Mouse (Mus musculus): ENCODE results near the gene Dcun1d1. TPM values are rescaled to one million over a fixed set of nuclear protein-coding genes. Genes with fewer than 3 reads are reported as not detected.

The Dcun1d1 gene
- 101 and 105 TPM in 2 replicates for polyA plus RNA-seq (2014; fragmentation: Nextera tagmentation; extraction: Ambion mirVana)

DNA sequence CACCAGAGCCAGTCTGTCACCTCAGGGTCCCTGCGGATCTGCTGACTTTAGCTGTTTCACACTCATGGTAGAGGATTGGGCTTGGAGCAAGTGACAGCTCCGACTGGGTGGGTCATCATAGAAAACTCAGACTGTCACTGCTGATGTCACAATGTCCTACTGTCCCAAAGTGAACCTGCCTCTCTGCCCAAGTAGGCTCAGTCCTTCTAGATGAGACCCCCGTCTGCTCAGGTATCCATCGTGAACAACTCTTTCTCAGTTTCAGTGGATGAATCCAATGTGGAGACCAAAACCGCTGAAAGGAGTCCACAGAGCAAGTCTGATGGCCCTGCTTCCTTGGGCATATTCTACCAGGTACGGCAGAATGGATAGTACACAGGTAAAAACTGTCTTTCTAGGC lies at the start of gene Dcun1d1:
Gene Dcun1d1 (minus strand): TSS at position 101 of the 400 bp plus-strand sequence.
- no peak within 1 kb of the TSS for H3K4me3 ChIP-seq (ENCODE audit: low read depth, low read length)
- WGBS, result 94% methylated on average over 6 of the region's 6 CpGs
- no peaks in the 10 kb centered on the region for H3K36me3 ChIP-seq (ENCODE audit: control insufficient read depth, insufficient read depth, low read length)
- no peak within 1 kb of the TSS for H3K4me2 ChIP-seq
- H3K27me3 ChIP-seq (ENCODE audit: control insufficient read depth, insufficient read depth, low read length), result no peaks in the 10 kb centered on the region
- H3K9me3 ChIP-seq (ENCODE audit: control insufficient read depth, low read length), result no peaks in the 10 kb centered on the region
- ATAC-seq (ENCODE audit: low FRiP score) (no peak), DNase-seq (ENCODE audit: low spot score, missing footprints) (no peak)
- no peak within 1 kb of the TSS for H3K27ac ChIP-seq (ENCODE audit: low read depth, low read length)
- no peaks in the 10 kb centered on the region for H3K4me1 ChIP-seq (ENCODE audit: control insufficient read depth, insufficient read depth, low read length)
- H3K9ac ChIP-seq (ENCODE audit: low read length), result no peak within 1 kb of the TSS

DNA sequence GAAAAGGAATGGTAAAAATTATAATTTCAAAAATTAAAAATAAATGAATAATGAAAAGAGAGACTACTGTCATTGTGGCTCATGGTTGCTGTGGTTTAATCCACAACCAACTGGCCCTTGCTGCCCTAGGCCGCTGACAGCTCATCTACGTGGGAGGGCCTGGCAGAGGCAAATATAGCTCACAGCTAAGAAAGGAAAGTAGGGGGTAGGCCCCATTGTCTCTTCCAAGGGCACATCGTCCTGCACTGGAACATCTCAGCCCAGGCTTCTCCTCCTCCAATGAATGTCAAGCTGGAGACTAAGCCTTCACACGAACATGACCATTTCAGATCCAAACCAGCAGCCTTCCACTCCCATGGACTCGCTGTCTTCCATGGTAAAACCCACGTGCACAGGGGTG lies 49.0 kb upstream of the Dcun1d1 start:
- H3K9ac ChIP-seq (ENCODE audit: low read length), result no peak overlapping the region
- H3K27me3 ChIP-seq (ENCODE audit: control insufficient read depth, insufficient read depth, low read length), result no peaks in the 10 kb centered on the region
- H3K36me3 ChIP-seq (ENCODE audit: control insufficient read depth, insufficient read depth, low read length), result peaks cover 5% of the 10 kb centered on the region
- H3K4me1 ChIP-seq (ENCODE audit: control insufficient read depth, insufficient read depth, low read length), result no peaks in the 10 kb centered on the region
- no peak overlapping the region for H3K27ac ChIP-seq (ENCODE audit: low read depth, low read length)
- ATAC-seq (ENCODE audit: low FRiP score), result no peak
- H3K4me2 ChIP-seq, result no peak overlapping the region
- WGBS, result 87% methylated on average over 6 of the region's 6 CpGs
- DNase-seq (ENCODE audit: low spot score, missing footprints), result no peak
- H3K4me3 ChIP-seq (ENCODE audit: low read depth, low read length), result no peak overlapping the region
- H3K9me3 ChIP-seq (ENCODE audit: control insufficient read depth, low read length), result no peaks in the 10 kb centered on the region

DNA sequence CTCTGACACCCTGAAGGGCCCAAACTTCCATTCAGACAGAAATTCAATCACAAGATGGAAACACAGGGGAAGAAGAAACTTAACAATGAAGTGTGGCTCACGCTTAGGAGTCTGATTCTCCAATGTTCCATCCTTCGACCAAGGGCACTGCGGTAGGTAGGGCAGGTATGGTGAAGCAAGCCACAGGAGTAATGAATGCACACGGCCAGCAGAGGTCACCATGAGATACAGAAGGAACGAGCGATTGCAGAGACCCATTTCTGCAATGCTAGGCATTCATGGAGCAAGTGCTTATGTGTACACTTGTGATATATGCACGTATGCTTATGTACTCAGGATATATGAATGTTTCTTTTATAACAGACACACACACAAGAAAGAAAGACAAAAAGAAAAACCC lies 36.3 kb upstream of the Dcun1d1 start:
- H3K4me3 ChIP-seq (ENCODE audit: low read depth, low read length), result no peak overlapping the region
- 70% methylated on average over 7 of the region's 7 CpGs for WGBS
- no peak; the same call in 1 of the 2 replicates for ATAC-seq (ENCODE audit: low FRiP score)
- H3K9ac ChIP-seq (ENCODE audit: low read length), result no peak overlapping the region
- no peaks in the 10 kb centered on the region for H3K4me1 ChIP-seq (ENCODE audit: control insufficient read depth, insufficient read depth, low read length)
- DNase-seq (ENCODE audit: low spot score, missing footprints), result no peak
- no peaks in the 10 kb centered on the region for H3K9me3 ChIP-seq (ENCODE audit: control insufficient read depth, low read length)
- H3K27ac ChIP-seq (ENCODE audit: low read depth, low read length), result no peak overlapping the region
- no peaks in the 10 kb centered on the region for H3K27me3 ChIP-seq (ENCODE audit: control insufficient read depth, insufficient read depth, low read length)
- H3K4me2 ChIP-seq, result no peak overlapping the region
- peaks cover 2% of the 10 kb centered on the region; the same call in 1 of the 2 replicates for H3K36me3 ChIP-seq (ENCODE audit: control insufficient read depth, insufficient read depth, low read length)

DNA sequence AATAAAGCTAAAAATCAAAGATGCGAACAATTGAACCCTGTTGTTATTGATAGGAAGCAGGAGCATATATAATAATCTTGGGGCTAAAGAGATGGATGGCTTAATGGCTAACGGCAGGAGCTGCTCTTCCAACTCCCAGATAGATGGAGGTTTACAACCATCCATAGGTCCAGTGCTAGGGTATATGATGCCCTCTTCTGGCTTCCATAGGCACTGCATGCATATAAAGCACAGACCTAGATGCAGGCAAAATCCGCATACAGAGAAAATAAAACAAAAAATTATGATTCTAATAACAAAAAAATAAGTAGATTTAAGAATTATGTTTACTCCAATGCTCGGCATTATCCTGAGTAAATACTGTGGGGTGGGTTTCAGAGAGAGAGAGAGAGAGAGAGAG lies 35.7 kb upstream of the Dcun1d1 start:
- H3K9me3 ChIP-seq (ENCODE audit: control insufficient read depth, low read length), result no peaks in the 10 kb centered on the region
- H3K9ac ChIP-seq (ENCODE audit: low read length), result no peak overlapping the region
- 85% methylated on average over 4 of the region's 4 CpGs for WGBS
- H3K27me3 ChIP-seq (ENCODE audit: control insufficient read depth, insufficient read depth, low read length), result no peaks in the 10 kb centered on the region
- H3K4me2 ChIP-seq, result no peak overlapping the region
- H3K36me3 ChIP-seq (ENCODE audit: control insufficient read depth, insufficient read depth, low read length), result peaks cover 2% of the 10 kb centered on the region; the same call in 1 of the 2 replicates
- ATAC-seq (ENCODE audit: low FRiP score) (no peak), DNase-seq (ENCODE audit: low spot score, missing footprints) (no peak)
- no peak overlapping the region for H3K27ac ChIP-seq (ENCODE audit: low read depth, low read length)
- no peaks in the 10 kb centered on the region for H3K4me1 ChIP-seq (ENCODE audit: control insufficient read depth, insufficient read depth, low read length)
- H3K4me3 ChIP-seq (ENCODE audit: low read depth, low read length), result no peak overlapping the region

DNA sequence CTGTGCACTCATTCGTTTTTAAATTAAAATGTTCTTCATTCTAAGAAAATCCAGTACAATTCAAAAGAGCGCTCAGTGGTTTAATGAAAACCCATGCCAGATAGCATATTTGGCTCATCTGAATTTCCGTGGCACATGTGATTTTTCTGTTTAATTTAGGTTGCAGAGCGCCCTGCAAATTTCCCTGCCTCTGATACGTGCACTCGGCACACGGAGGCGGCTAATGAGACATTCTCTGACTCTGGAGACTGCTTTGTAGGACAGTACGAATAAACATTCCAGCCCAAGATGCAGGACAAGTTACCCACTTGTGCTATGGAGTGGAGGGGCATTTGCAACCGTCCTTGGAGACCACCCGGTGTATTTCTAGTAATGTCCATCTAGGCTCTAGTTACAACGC lies 33.9 kb upstream of the Dcun1d1 start:
- DNase-seq (ENCODE audit: low spot score, missing footprints) (no peak), ATAC-seq (ENCODE audit: low FRiP score) (no peak)
- Histone ChIP-seq H3K27ac (ENCODE audit: low read depth, low read length) (no peak overlapping the region), H3K36me3 (ENCODE audit: control insufficient read depth, insufficient read depth, low read length) (peaks cover 2% of the 10 kb centered on the region; the same call in 1 of the 2 replicates), H3K9me3 (ENCODE audit: control insufficient read depth, low read length) (no peaks in the 10 kb centered on the region), H3K4me1 (ENCODE audit: control insufficient read depth, insufficient read depth, low read length) (no peaks in the 10 kb centered on the region), H3K9ac (ENCODE audit: low read length) (no peak overlapping the region), H3K4me2 (no peak overlapping the region), H3K27me3 (ENCODE audit: control insufficient read depth, insufficient read depth, low read length) (no peaks in the 10 kb centered on the region), H3K4me3 (ENCODE audit: low read depth, low read length) (no peak overlapping the region)
- WGBS, result 94% methylated on average over 12 of the region's 12 CpGs

DNA sequence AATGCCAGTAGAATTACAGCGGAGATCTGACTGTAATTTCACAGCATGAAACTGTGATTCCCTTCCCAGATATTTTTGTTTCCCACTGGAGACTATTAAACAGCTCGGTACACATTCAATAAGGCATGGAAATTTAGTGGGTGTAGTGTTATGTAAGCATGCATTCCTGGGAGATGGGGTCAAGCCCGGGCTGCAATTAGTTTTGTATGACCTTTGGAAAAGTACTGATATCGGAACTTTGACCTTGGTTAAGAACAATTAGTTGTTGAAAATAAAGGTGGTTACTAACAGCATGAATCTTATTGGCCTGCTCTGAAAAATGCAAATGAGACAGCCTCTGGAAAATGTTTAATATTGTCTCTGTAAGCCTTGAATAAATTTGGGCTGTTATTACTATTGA lies 33.2 kb upstream of the Dcun1d1 start:
- Histone ChIP-seq H3K9ac (ENCODE audit: low read length) (no peak overlapping the region), H3K27me3 (ENCODE audit: control insufficient read depth, insufficient read depth, low read length) (no peaks in the 10 kb centered on the region), H3K9me3 (ENCODE audit: control insufficient read depth, low read length) (no peaks in the 10 kb centered on the region), H3K36me3 (ENCODE audit: control insufficient read depth, insufficient read depth, low read length) (peaks cover 2% of the 10 kb centered on the region; the same call in 1 of the 2 replicates), H3K4me1 (ENCODE audit: control insufficient read depth, insufficient read depth, low read length) (no peaks in the 10 kb centered on the region), H3K4me2 (no peak overlapping the region), H3K27ac (ENCODE audit: low read depth, low read length) (no peak overlapping the region), H3K4me3 (ENCODE audit: low read depth, low read length) (no peak overlapping the region)
- WGBS, result 95% methylated on average over 4 of the region's 4 CpGs
- DNase-seq (ENCODE audit: low spot score, missing footprints), result no peak
- ATAC-seq (ENCODE audit: low FRiP score), result no peak

DNA sequence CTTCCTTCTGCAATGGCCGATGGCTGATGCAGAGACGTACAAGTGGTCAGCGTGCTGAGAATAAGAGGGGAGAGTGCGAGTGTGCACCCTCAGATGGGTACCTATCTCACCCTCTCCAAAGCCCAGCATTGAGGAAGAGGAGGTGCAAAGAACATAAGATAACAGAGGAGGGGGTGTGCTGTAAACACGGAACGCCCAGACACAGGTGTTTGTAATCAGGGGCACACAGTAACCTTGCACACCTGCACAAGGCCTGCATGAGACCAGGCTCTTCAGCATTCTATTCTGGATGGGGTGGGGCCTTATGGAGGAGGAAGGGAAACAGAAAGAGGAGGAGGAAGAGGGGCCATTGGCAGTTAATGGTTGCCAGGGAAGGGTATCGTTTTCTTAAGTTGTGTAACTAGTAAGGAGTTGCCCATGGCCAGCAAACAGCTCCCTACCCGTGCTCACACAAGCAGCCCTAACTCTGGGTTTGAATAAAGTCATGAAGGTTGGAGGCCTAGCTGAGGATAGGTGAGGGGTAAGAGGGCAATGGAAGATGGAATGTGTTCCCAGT lies 30.2 kb upstream of the Dcun1d1 start:
- WGBS, result 94% methylated on average over 8 of the region's 8 CpGs
- Histone ChIP-seq H3K36me3 (ENCODE audit: control insufficient read depth, insufficient read depth, low read length) (peaks cover 4% of the 10 kb centered on the region; the same call in 1 of the 2 replicates), H3K27ac (ENCODE audit: low read depth, low read length) (no peak overlapping the region)

DNA sequence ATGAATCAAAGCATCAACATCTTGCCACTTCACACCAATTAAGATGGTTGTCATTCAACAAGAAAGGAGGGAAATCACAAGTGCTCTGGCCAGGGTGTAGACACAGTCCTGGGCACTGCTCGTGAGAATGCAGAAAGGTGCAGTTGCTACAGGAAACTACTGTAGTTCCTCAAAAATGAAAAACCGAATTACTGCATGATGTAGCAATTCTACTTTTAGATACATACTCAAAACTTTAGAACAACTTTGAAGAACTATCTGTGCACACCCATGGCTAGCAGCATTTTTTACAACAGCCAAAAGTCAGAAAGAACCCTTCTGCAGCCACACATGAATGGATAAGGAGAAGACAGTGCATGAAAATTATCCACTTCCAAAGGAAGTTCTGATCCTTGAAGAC lies 29.2 kb upstream of the Dcun1d1 start:
- H3K36me3 ChIP-seq (ENCODE audit: control insufficient read depth, insufficient read depth, low read length), result peaks cover 4% of the 10 kb centered on the region; the same call in 1 of the 2 replicates
- no peak overlapping the region for H3K4me2 ChIP-seq
- WGBS, result 87% methylated on average over 2 of the region's 2 CpGs
- DNase-seq (ENCODE audit: low spot score, missing footprints) (no peak), ATAC-seq (ENCODE audit: low FRiP score) (no peak)
- no peaks in the 10 kb centered on the region for H3K4me1 ChIP-seq (ENCODE audit: control insufficient read depth, insufficient read depth, low read length)
- H3K4me3 ChIP-seq (ENCODE audit: low read depth, low read length), result no peak overlapping the region
- H3K27ac ChIP-seq (ENCODE audit: low read depth, low read length), result no peak overlapping the region
- no peak overlapping the region for H3K9ac ChIP-seq (ENCODE audit: low read length)
- H3K27me3 ChIP-seq (ENCODE audit: control insufficient read depth, insufficient read depth, low read length), result no peaks in the 10 kb centered on the region
- H3K9me3 ChIP-seq (ENCODE audit: control insufficient read depth, low read length), result no peaks in the 10 kb centered on the region

More for the DNA sequence above, 30.2 kb upstream of the Dcun1d1 start:
- Histone ChIP-seq H3K9me3 (ENCODE audit: control insufficient read depth, low read length) (no peaks in the 10 kb centered on the region), H3K4me2 (no peak overlapping the region), H3K9ac (ENCODE audit: low read length) (no peak overlapping the region), H3K4me3 (ENCODE audit: low read depth, low read length) (no peak overlapping the region), H3K4me1 (ENCODE audit: control insufficient read depth, insufficient read depth, low read length) (no peaks in the 10 kb centered on the region), H3K27me3 (ENCODE audit: control insufficient read depth, insufficient read depth, low read length) (no peaks in the 10 kb centered on the region)
- no peak for ATAC-seq (ENCODE audit: low FRiP score)
- no peak for DNase-seq (ENCODE audit: low spot score, missing footprints)

DNA sequence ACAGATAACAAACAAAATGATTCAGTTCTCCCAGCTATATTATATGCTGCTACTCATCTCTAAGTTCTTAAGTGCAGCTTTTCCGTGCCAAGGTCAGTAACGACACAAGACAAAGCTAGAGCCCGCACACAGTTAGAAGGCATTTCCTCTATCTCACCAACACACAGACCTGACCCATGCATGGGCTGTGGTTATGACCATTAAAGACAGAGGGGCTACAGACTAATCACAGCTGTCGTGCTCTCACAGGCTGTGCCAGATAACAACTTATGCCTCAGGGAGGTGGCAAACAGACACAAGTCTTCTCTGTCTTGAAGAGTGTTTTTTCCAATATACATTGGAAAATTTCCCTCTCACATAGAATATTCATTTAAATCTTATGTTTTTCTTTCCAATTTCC lies 27.7 kb upstream of the Dcun1d1 start:
- no peak overlapping the region for H3K4me3 ChIP-seq (ENCODE audit: low read depth, low read length)
- ATAC-seq (ENCODE audit: low FRiP score) (no peak), DNase-seq (ENCODE audit: low spot score, missing footprints) (no peak)
- H3K4me1 ChIP-seq (ENCODE audit: control insufficient read depth, insufficient read depth, low read length), result no peaks in the 10 kb centered on the region
- WGBS, result 91% methylated on average over 4 of the region's 4 CpGs
- no peak overlapping the region for H3K4me2 ChIP-seq
- peaks cover 4% of the 10 kb centered on the region; the same call in 1 of the 2 replicates for H3K36me3 ChIP-seq (ENCODE audit: control insufficient read depth, insufficient read depth, low read length)
- H3K27me3 ChIP-seq (ENCODE audit: control insufficient read depth, insufficient read depth, low read length), result no peaks in the 10 kb centered on the region
- H3K9ac ChIP-seq (ENCODE audit: low read length), result no peak overlapping the region
- H3K27ac ChIP-seq (ENCODE audit: low read depth, low read length), result no peak overlapping the region
- H3K9me3 ChIP-seq (ENCODE audit: control insufficient read depth, low read length), result no peaks in the 10 kb centered on the region

Data from midbrain, embryonic 11.5 days (tissue).